Mouse (Mus musculus): ENCODE data around the gene Gm5483. TPM values are rescaled to one million over a fixed set of nuclear protein-coding genes. Genes with fewer than 3 reads are reported as not detected.
"Not testable (repeated sequence)": the region's sequence is repeated elsewhere in the genome, so short reads cannot be mapped to it uniquely, and the experiment has no call there.

Gene Gm5483
- 1.6 and 2.4 TPM in 2 replicates for polyA plus RNA-seq (2015; fragmentation: Nextera tagmentation; extraction: Ambion mirVana)

- H3K4me2 ChIP-seq (ENCODE audit: low read depth, low read length); H3K27ac ChIP-seq (ENCODE audit: low read length); H3K4me3 ChIP-seq (ENCODE audit: low read length); H3K4me1 ChIP-seq (ENCODE audit: control insufficient read depth, insufficient read depth, low read length); H3K36me3 ChIP-seq (ENCODE audit: control insufficient read depth, insufficient read depth, low read length); ATAC-seq; H3K9ac ChIP-seq (ENCODE audit: low read depth, low read length); H3K9me3 ChIP-seq (ENCODE audit: control insufficient read depth, low read length); H3K27me3 ChIP-seq (replicated peaks; ENCODE audit: control insufficient read depth, insufficient read depth, low read length): not testable (repeated sequence)
- 90% methylated on average over 4 of the region's 4 CpGs for WGBS
Observed at GRCm38 (mm10) chr16:36183912-36184311, at the start of gene Gm5483. Gene Gm5483, plus strand, starts transcription at chr16:36184212.

- H3K36me3 ChIP-seq (ENCODE audit: control insufficient read depth, insufficient read depth, low read length) = no peaks in the 10 kb centered on the region
- H3K27me3 ChIP-seq (replicated peaks; ENCODE audit: control insufficient read depth, insufficient read depth, low read length) = no peaks in the 10 kb centered on the region
- no peaks in the 10 kb centered on the region for H3K4me1 ChIP-seq (ENCODE audit: control insufficient read depth, insufficient read depth, low read length)
- WGBS = 83% methylated on average over 2 of the region's 2 CpGs
- ATAC-seq = no peak
- no peaks in the 10 kb centered on the region for H3K9me3 ChIP-seq (ENCODE audit: control insufficient read depth, low read length)
- no peak overlapping the region for H3K4me3 ChIP-seq (ENCODE audit: low read length)
- no peak overlapping the region for H3K27ac ChIP-seq (ENCODE audit: low read length)
- no peak overlapping the region for H3K9ac ChIP-seq (ENCODE audit: low read depth, low read length)
- no peak overlapping the region for H3K4me2 ChIP-seq (ENCODE audit: low read depth, low read length)
Observed at GRCm38 (mm10) chr16:36138201-36138600, 45.8 kb upstream of the Gm5483 start.

GRCm38 (mm10) chr16:36156402-36156975 lies 27.5 kb upstream of the Gm5483 start, which contains the start of gene Stfa2l1:
Gene Stfa2l1, plus strand, starts transcription at chr16:36156811.
- Histone ChIP-seq H3K9ac (ENCODE audit: low read depth, low read length) (no peak within 1 kb of the TSS), H3K4me1 (ENCODE audit: control insufficient read depth, insufficient read depth, low read length) (no peaks in the 10 kb centered on the region), H3K27ac (ENCODE audit: low read length) (no peak within 1 kb of the TSS), H3K36me3 (ENCODE audit: control insufficient read depth, insufficient read depth, low read length) (no peaks in the 10 kb centered on the region), H3K9me3 (ENCODE audit: control insufficient read depth, low read length) (no peaks in the 10 kb centered on the region), H3K4me3 (ENCODE audit: low read length) (no peak within 1 kb of the TSS), H3K4me2 (ENCODE audit: low read depth, low read length) (no peak within 1 kb of the TSS), H3K27me3 (replicated peaks; ENCODE audit: control insufficient read depth, insufficient read depth, low read length) (no peaks in the 10 kb centered on the region)
- ATAC-seq = no peak

GRCm38 (mm10) chr16:36167841-36168240 lies 16.2 kb upstream of the Gm5483 start:
- ATAC-seq; H3K9ac ChIP-seq (ENCODE audit: low read depth, low read length); H3K4me1 ChIP-seq (ENCODE audit: control insufficient read depth, insufficient read depth, low read length); H3K36me3 ChIP-seq (ENCODE audit: control insufficient read depth, insufficient read depth, low read length); H3K4me2 ChIP-seq (ENCODE audit: low read depth, low read length); H3K4me3 ChIP-seq (ENCODE audit: low read length); H3K27me3 ChIP-seq (replicated peaks; ENCODE audit: control insufficient read depth, insufficient read depth, low read length); H3K9me3 ChIP-seq (ENCODE audit: control insufficient read depth, low read length); H3K27ac ChIP-seq (ENCODE audit: low read length): not testable (repeated sequence)
- 88% methylated on average over 9 of the region's 10 CpGs for WGBS

GRCm38 (mm10) chr16:36176108-36176507 lies 7.9 kb upstream of the Gm5483 start:
- Histone ChIP-seq H3K27me3 (replicated peaks; ENCODE audit: control insufficient read depth, insufficient read depth, low read length) (no peaks in the 10 kb centered on the region), H3K9ac (ENCODE audit: low read depth, low read length) (no peak overlapping the region), H3K4me2 (ENCODE audit: low read depth, low read length) (no peak overlapping the region), H3K4me1 (ENCODE audit: control insufficient read depth, insufficient read depth, low read length) (no peaks in the 10 kb centered on the region), H3K9me3 (ENCODE audit: control insufficient read depth, low read length) (no peaks in the 10 kb centered on the region), H3K27ac (ENCODE audit: low read length) (no peak overlapping the region), H3K4me3 (ENCODE audit: low read length) (no peak overlapping the region), H3K36me3 (ENCODE audit: control insufficient read depth, insufficient read depth, low read length) (no peaks in the 10 kb centered on the region)
- ATAC-seq = no peak

GRCm38 (mm10) chr16:36179910-36180309 lies 4.1 kb upstream of the Gm5483 start:
- Histone ChIP-seq H3K36me3 (ENCODE audit: control insufficient read depth, insufficient read depth, low read length) (no peaks in the 10 kb centered on the region), H3K4me2 (ENCODE audit: low read depth, low read length) (no peak overlapping the region), H3K27me3 (replicated peaks; ENCODE audit: control insufficient read depth, insufficient read depth, low read length) (no peaks in the 10 kb centered on the region), H3K9ac (ENCODE audit: low read depth, low read length) (no peak overlapping the region), H3K4me3 (ENCODE audit: low read length) (no peak overlapping the region), H3K9me3 (ENCODE audit: control insufficient read depth, low read length) (no peaks in the 10 kb centered on the region), H3K27ac (ENCODE audit: low read length) (no peak overlapping the region), H3K4me1 (ENCODE audit: control insufficient read depth, insufficient read depth, low read length) (no peaks in the 10 kb centered on the region)
- WGBS = 84% methylated on average over 2 of the region's 2 CpGs
- ATAC-seq = no peak

GRCm38 (mm10) chr16:36199226-36199625 lies 15.2 kb downstream of the Gm5483 start:
- no peaks in the 10 kb centered on the region for H3K27me3 ChIP-seq (replicated peaks; ENCODE audit: control insufficient read depth, insufficient read depth, low read length)
- 63% methylated on average over 19 of the region's 19 CpGs for WGBS
- H3K9ac ChIP-seq (ENCODE audit: low read depth, low read length) = no peak overlapping the region
- H3K9me3 ChIP-seq (ENCODE audit: control insufficient read depth, low read length) = no peaks in the 10 kb centered on the region
- no peaks in the 10 kb centered on the region for H3K4me1 ChIP-seq (ENCODE audit: control insufficient read depth, insufficient read depth, low read length)
- no peak overlapping the region for H3K4me2 ChIP-seq (ENCODE audit: low read depth, low read length)
- ATAC-seq = no peak
- no peaks in the 10 kb centered on the region for H3K36me3 ChIP-seq (ENCODE audit: control insufficient read depth, insufficient read depth, low read length)
- H3K27ac ChIP-seq (ENCODE audit: low read length) = no peak overlapping the region
- no peak overlapping the region for H3K4me3 ChIP-seq (ENCODE audit: low read length)

- Histone ChIP-seq H3K4me3 (ENCODE audit: low read length) (no peak overlapping the region), H3K9ac (ENCODE audit: low read depth, low read length) (no peak overlapping the region), H3K9me3 (ENCODE audit: control insufficient read depth, low read length) (no peaks in the 10 kb centered on the region), H3K4me1 (ENCODE audit: control insufficient read depth, insufficient read depth, low read length) (no peaks in the 10 kb centered on the region), H3K27ac (ENCODE audit: low read length) (no peak overlapping the region), H3K27me3 (replicated peaks; ENCODE audit: control insufficient read depth, insufficient read depth, low read length) (no peaks in the 10 kb centered on the region), H3K36me3 (ENCODE audit: control insufficient read depth, insufficient read depth, low read length) (no peaks in the 10 kb centered on the region), H3K4me2 (ENCODE audit: low read depth, low read length) (no peak overlapping the region)
- ATAC-seq = no peak
- 60% methylated on average over 5 of the region's 5 CpGs for WGBS
Observed at GRCm38 (mm10) chr16:36203846-36204245, 19.8 kb downstream of the Gm5483 start.

- H3K27ac ChIP-seq (ENCODE audit: low read length); H3K27me3 ChIP-seq (replicated peaks; ENCODE audit: control insufficient read depth, insufficient read depth, low read length); H3K4me1 ChIP-seq (ENCODE audit: control insufficient read depth, insufficient read depth, low read length); H3K4me3 ChIP-seq (ENCODE audit: low read length); H3K4me2 ChIP-seq (ENCODE audit: low read depth, low read length); H3K9ac ChIP-seq (ENCODE audit: low read depth, low read length); H3K36me3 ChIP-seq (ENCODE audit: control insufficient read depth, insufficient read depth, low read length); H3K9me3 ChIP-seq (ENCODE audit: control insufficient read depth, low read length); ATAC-seq: not testable (repeated sequence)
- 51% methylated on average over 2 of the region's 2 CpGs for WGBS
Observed at GRCm38 (mm10) chr16:36205684-36206083, 21.7 kb downstream of the Gm5483 start.

- no peaks in the 10 kb centered on the region for H3K4me1 ChIP-seq (ENCODE audit: control insufficient read depth, insufficient read depth, low read length)
- H3K27me3 ChIP-seq (replicated peaks; ENCODE audit: control insufficient read depth, insufficient read depth, low read length) = no peaks in the 10 kb centered on the region
- ATAC-seq = no peak
- no peak within 1 kb of the TSS for H3K27ac ChIP-seq (ENCODE audit: low read length)
- no peak within 1 kb of the TSS for H3K9ac ChIP-seq (ENCODE audit: low read depth, low read length)
- no peaks in the 10 kb centered on the region for H3K9me3 ChIP-seq (ENCODE audit: control insufficient read depth, low read length)
- H3K4me2 ChIP-seq (ENCODE audit: low read depth, low read length) = no peak within 1 kb of the TSS
- no peak within 1 kb of the TSS for H3K4me3 ChIP-seq (ENCODE audit: low read length)
- WGBS = 85% methylated on average over 2 of the region's 2 CpGs
- H3K36me3 ChIP-seq (ENCODE audit: control insufficient read depth, insufficient read depth, low read length) = no peaks in the 10 kb centered on the region
Observed at GRCm38 (mm10) chr16:36209967-36210453, 26.0 kb downstream of the Gm5483 start, which contains the start of gene Gm5416. Gene Gm5416, plus strand, starts transcription at chr16:36210403.

Measured in intestine, embryonic 16.5 days (tissue).